Mouse (Mus musculus): ENCODE data around the gene Frem2.

Gene Frem2

DNA sequence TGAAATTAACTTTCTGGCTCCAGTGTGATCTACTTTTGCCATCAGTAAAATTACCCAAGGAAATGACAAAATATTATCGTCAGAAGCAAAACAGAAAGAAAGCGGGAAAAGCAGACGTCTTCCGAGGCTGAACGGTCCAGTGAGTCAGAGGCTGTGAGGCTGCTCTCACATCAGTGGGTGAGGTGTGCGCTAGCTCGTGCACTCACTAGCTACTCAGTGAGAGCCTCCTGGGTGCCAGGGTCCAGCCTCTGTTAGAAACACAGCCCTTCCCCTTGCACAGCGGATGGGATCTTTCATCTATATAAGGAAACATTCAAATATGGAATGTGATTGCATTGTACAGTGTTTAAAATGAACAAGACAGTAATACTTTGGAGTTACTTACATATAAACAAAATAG is 36.8 kb downstream of the Frem2 start:
- no peak for DNase-seq (ENCODE audit: low spot score)

DNA sequence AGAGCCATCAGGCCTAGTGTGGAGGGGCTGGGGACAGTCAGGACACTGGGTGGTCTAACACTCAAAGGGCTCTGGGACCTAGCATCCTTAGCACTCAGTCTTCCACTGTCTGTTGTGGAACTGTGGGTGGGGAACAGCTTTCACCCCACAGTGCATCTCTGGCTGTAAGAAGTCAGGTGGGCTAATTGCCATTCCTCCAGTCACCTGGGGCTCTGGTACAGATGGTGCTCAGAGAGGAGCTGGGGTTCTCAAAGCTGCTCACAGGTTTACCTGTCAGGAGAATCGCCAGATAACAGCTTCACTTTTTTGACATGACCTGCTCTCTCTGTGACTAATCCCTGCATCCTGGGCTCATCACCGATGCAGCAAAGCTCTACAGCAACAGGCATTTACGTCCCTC is 46.0 kb downstream of the Frem2 start:
- DNase-seq (ENCODE audit: low spot score) = no peak

DNA sequence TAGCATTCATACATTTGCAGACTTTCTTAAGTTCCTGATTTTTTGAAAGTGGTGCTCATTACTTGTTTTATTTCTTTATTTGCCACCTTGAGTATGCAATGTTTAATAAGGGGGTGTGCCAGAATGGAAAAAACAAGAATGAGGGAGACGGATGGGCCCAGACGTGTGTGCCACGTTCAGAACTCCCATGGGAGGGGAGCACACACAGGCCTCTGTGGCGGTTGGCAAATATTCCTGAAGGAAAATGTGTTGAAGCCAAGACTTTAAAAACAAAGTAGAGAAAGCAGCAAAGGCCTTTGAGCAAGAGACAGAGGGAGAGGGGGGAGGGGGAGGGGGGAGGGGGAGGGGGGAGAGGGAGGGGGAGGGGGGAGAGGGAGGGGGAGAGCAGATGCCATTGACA is 47.3 kb downstream of the Frem2 start:
- DNase-seq (ENCODE audit: low spot score) = no peak

DNA sequence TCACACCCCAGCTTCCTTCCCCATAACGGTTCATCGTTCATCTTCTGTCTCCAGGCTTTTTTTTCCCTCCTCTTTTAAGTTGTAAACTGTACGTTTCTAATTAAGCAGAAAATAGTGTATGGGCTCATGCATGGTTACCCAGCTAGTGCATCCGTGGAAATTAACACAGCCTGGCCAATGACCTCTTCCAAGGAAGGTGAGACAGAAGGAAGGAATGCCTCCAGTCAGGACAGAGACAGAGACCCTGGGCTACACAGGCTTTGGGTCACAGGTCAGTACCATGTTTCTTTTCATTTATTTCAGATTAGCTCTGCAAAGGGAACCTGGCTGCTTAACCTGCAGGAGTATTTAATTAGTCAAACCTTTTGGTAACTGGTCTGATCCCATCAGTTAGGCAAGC is 57.0 kb downstream of the Frem2 start:
- DNase-seq (ENCODE audit: low spot score) = no peak

DNA sequence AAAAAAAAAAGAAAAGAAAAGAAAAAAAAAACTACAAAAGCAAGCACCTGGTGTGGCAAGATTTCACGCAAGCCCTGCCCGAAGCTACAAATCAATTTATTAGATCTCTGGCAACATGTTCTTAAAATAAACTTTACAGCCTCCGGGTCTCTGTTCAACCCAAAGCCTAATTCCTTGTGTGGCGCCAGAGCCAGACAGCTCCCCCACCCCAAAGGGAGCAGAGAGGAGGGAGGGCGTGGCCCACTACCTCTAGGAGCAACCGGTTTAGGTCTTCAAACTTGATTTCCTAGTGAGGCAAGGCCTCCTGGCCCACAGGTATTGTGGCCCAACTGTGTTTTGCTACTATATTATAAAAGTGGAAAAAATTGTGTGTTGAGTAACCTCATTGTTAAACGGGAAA is 57.8 kb downstream of the Frem2 start:
- DNase-seq (ENCODE audit: low spot score) = peak; percentile 60

DNA sequence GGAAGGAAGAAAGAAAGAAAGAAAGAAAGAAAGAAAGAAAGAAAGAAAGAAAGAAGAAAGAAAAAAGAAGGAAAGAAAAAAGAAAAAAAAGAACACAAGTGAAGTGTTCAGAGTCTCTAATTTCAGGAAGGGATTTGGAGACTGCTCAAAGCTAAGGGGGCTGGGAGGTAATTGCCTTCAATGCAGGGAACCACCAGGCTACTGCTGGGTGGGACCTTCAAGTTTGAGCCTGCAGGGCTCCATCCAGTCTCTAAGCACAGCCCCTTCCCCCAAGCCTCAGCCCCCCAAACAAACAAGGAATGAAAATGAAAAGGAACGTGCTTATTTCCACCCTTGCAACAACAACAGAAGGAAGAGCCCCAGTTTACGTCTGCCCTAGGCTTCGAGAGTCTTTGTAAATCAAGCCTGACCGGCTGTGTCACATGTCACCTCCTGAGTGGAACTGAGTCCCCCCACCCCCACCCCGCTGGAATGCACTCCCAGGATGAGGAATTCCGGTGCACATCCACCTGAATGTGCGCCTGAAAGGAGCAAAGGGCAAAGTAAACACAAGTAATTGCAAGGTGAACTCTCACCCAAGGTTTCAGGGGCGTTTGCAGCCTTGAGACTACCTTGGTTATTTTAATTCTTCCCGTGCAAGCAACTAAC is 58.9 kb downstream of the Frem2 start:
- DNase-seq (ENCODE audit: low spot score) = peak; percentile 55

DNA sequence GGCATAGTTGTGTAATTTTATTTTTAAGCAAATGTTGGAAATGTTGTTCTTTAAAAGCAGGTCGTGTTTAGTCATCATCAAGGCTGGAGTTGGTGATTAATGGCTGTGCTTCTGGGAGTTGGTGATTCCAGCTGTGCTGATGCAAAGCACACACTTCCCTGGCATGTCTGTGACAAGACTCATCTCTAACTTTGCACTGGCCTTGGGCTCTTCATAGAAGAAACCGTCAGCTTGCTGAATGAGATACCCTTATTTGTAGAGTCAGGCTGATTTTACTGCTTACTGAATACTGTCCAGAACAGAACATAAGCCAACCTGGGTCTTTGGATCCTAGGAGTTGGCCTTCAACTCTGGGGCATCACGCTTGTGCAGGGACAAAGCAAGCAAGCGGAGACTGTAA is 62.7 kb downstream of the Frem2 start:
- no peak for DNase-seq (ENCODE audit: low spot score)

DNA sequence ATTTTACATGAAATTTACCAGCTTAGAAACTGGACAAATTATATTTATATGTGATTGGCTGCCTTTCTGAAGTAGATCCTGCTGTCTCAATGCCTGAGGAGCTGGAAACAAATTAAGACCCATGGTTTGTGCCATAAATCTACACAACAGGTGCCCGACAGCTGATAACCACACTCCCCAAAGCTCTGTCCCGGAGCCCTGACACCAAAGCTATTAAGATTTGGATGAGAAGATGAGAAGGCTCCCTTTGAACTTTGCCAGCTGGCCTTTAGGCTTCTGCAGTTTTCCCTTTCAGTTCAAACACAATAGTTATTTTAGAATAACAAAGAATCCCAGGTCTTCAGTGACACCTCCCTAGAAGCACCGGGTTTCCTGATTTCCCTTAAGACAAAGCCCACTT is 63.4 kb downstream of the Frem2 start:
- no peak for DNase-seq (ENCODE audit: low spot score)

DNA sequence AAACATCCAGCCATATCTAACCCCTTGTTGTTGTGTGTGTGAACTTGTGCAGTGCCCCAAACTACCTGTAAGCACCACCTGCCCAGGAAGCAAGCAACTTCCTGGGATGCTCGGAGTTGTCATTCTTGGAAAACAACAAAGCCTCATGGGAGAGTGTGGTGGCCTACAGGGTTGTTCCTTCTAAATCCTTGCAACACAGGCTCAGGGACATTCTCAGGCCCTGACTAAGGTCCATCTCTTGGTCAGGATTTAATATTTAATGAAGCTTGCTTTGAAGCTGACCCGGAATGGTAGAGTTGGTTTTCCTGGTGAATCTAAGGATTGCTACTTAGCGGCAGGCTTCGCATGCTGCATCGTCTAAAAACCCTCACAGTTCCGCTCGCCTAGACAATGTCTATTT is 65.1 kb downstream of the Frem2 start:
- no peak for DNase-seq (ENCODE audit: low spot score)

DNA sequence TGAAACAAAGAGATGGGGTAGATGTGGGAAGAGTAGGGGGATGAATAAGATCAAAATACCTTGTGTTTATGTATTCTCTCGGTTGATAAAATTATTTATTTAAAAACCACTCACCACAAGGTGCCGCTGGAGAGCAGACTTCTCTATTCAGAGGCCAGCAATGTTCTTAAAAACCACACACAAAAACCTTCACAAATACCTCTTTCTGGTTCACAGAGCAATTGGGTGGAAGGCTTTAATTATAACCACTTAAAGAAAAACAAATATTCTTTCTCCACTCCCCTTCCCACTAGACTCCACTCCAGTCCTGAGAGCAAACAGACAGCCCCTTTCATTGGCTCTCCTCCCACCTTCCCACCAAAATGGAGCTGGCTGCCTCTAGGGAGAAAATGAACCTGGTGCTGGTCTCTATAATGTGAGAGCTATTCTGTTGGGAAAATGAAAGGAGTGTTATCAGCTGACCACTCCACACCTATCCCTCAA is 67.0 kb downstream of the Frem2 start:
- DNase-seq (ENCODE audit: low spot score) = peak; percentile 63

DNA sequence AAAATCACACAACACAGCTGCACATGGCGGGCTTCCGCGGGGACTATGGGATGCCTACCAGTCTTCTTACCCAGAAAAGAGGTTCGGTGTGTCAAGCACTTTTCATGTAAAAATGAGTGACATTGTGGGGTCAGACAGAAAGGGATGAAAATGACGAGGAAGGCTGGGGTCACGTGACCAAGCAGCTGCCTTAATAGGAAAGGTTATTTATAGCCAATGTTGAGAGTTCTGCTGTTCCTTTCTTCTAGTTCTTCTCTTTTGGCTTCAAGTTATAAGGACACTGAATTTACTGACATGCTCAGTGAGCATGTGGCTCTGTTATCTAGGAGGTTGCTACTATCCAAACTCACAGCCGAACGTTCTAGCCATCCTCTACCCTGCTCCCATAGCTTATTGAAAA is 73.9 kb downstream of the Frem2 start:
- no peak for DNase-seq (ENCODE audit: low spot score)

DNA sequence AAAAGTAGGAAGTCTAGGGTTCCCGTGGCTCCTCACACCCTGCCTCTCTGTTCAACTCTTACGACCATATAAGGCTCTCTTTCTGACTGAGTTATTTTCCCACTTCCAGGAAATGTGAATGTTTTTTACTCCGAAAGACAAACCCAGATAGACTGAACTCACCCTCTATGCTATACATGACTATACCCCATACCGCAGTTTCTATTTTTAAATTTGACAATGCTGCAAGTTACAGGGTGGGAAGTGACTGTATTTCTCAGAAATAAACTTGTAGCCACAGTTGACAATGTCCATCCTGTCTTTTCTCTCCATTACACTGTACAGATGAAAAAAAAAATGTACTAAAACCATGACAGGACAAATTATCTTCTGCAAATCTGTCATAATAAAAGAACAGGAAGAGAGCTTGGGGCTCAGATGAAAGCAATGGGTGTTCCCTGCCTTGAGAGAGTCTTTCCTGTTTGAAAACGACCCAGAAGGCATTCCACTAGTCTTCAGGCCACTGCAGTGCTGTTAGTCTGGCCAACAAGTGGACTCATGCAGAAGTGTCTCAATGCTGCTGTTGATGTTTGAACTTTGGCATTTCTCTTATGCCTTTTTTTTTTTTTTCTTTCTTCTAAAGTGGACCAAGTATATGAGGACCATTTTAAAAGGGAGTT is 76.4 kb downstream of the Frem2 start:
- DNase-seq (ENCODE audit: low spot score) = no peak

DNA sequence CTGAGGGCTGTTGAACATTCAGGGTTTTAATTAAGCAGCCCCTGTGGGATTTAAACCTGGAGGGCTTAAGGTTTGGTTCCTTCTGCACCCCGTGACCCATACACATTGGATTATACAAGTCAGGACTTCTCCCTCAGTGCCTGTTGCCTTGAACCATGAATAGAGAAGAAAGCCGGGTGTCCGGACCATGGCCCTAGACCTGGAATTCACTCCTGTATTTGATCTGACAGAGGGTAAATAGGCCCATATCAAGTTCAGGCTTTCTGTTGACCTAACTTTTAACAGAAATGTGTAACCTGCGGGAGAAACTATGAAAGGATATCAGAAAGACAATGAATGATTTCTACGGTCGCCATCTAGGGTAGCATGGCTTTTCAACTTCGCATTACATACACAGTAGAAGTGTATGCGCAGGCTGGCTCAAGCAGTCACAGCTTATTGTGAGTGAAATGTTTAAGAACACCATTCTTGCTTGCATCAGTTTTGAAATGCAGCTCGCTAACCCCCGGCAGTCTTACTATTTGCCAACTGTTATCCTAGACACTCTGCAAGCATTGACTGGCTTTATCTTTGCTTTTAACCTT is 77.9 kb downstream of the Frem2 start:
- DNase-seq (ENCODE audit: low spot score) = no peak

DNA sequence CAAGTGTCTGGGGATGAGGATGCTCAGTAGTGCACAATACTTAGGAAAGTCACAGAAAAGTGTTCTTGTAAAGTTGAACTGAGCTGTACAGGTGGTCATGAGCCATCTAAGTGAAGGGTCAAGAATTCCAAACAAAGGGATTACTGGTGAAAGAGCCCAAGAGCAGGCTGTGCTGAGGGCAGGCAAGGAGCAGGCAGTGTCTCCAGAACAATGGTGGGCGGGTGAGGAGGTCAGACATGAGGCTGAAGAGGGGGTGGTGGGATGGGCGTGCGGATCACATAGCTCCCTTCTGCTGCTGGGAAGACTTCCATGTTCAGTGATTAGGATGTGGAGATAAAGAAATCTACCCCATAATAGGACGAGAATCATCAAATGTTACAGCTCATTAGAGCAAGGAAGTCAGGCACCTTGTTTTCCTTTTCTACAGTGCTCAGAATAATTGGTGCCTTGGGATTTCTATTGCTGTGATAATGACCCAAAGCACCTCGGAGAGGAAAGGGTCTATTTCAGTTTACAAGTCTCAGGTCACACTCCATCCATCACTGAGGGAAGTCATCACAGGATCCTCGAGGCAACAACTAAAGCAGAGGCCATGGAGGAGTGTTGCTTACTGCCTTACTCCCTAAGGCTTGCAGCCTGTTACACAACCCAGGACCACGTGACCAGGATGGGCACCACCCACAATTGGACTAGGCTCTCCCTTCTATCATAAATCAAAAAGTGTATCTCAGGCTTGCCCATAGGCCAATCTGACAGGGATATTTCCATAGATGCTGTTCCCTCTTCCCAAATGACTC is 80.6 kb downstream of the Frem2 start:
- peak; percentile 72 for DNase-seq (ENCODE audit: low spot score)

DNA sequence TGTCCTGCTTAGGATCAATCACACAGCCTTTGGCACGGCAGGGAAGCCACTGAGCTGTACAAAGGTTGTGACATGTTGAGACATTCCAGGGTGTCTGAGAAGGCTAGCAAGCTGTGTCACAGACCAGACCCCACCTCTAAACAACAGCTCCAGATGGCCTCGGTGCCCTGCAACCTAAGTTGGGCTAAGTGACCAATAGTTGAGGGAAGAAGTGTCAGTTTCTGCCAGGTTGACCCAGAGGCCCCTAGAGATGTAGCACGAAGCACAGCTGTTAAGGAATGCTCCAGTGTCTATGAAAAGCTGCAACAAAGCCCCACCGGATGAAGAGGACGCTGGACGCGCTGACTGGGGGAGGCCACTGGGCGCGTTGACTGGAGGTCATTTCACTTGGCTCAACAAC is 83.0 kb downstream of the Frem2 start:
- DNase-seq (ENCODE audit: low spot score) = peak; percentile 67

DNA sequence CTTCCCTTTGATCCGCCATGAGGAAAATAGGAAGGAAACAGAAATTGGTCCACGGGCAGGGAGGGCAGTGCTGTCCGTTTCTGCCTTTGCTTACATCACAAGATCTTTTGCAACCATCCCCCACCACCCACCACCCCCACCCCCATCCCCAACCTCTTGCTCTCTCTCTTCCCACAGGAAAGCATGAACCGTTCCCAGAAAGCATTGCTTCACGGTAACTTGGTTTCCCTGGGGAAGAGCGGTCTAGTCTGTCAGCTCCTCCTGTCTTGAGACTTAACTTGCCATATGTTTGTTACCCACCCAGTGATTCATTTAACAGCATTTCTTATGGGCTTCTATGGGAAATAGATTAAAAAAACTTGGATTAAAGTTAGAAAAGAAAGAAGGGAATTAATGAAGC is 85.5 kb downstream of the Frem2 start:
- DNase-seq (ENCODE audit: low spot score) = no peak

DNA sequence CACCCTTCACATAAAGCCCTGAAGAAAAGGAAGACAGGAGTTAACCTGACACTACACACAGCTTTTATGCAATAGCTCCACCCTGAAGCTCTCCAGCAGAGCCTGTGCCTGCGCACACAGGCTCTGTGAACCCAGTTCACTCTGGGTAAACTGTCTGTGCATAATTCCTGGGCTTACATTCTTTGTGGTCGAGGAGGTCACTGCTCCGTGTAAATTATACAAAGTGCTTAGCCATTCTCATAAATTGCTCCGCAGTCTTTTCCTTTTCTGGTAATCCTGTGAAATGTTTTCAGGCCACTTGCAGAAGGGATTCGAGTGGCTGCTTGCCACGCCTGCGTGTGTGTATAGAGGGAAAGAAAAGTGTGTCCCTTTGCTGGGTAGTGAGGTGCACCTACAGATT is 92.6 kb downstream of the Frem2 start:
- DNase-seq (ENCODE audit: low spot score) = no peak

DNA sequence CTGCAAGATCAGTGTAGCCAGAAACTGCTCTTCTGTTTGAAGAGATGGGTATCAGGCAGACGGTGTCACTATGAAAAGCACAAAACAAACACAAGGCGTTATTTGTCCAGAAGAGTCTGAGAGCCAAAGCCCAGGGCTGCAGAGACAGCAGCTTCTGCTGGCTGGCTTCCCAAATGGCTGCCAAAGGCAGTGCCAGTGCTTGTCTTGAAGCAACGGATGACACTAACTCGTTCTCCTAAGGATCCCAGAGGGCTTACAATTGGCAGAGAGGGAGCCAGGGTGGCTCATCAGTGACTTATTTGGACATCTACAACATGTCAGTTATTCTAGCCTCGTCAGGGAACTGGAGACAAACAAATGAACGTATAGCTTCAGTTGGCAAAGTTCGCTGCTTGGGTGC is 93.4 kb downstream of the Frem2 start:
- DNase-seq (ENCODE audit: low spot score) = no peak

DNA sequence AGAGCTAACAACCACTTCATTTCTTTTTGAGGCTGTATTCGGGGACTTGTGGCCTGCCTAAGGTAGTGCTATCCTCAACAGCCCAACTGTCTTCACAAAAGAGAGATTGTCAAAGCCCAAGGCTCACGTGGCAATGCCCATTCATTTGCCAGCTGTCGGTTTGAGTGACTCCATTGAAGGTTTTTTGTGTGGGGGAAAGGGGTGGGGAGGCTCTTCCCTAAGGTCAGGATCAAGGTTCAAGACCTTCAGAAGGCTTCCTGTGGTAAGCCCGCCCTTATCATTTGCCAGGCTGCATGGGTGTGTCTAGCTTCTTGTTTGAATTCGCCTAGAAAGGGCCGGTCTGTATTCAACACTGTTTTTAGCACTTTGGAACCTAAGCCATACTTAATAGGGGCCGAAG is 95.3 kb downstream of the Frem2 start:
- DNase-seq (ENCODE audit: low spot score) = peak; percentile 77

DNA sequence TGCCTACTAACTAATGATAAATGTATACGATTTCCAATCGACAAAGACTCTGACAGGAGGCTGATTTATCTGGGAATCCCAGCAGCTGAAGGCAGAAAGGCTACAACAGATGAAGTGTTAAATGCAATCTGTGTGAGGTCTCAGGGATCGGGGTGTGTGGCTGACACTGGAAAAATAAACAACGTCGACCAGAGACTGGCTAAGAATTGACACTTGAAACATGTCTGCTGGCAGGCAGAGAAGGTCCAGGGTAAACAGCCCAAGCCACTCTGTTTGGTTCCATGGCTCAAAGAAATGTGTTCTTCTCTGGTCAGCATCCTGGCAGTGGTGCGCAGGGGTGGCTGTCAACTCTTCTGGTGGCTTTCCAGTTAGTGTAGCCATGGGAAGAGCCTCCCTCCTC is 98.1 kb downstream of the Frem2 start:
- DNase-seq (ENCODE audit: low spot score) = peak; percentile 32

DNA sequence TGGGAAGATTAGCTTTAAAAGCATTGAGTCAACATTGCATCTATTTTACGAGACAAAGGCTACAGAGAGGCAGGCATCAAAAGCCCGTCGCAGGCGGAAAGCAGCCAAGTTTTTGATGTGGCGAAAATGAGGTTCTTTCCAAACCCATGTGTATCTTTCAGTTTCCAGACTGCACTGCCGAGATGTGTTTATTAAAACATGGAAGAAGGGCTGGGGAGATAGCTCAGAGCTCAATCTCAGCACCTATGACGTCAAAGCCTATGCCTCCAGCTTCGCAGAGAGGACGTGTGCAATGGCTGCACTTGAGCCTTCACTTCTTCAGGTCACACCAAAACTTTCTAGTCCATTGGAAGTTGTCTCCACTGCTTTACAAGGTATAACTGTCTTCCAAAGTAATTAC is 98.9 kb downstream of the Frem2 start:
- no peak for DNase-seq (ENCODE audit: low spot score)

DNA sequence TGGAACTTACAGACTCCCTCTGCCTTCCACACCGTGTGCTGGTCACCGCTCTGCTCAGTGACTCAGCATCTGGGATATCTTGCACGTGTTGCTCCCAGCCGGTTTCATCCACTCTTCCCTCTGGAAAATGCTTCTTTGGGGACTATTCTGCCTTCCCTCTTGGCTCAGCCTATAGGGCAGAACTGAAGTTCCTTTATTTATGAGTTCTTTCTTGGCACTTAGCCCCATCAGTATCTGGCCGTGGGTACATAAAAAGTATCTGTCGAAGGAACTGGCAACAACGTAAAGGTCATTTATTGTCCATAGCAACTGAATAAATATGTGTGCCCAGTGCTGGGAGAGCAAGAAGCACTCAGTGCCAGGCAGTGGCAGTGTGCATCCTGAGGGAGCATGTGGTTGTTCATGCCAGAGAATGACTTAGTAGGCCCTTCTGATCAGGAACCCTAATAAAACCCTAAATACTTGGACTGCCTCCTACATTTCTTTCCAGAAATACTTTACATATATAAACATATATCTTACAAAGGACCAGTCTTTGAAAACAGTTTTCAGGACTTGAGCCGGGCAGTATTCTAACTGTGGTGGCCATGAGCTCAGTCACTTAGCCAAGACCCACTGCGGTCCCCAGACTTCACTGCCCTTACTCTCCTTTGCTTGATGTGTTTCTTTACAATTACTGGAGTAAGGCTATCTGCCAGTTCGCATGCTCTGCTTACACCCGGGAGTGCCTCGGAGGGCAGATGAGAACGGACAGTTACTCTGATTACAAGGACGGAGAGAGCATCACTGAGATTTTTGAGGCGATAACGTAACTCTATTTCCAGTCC is 99.6 kb downstream of the Frem2 start:
- no peak for DNase-seq (ENCODE audit: low spot score)

Data from embryo, embryonic 10 days (tissue).